Mouse (Mus musculus) myocyte (in vitro differentiated cells): ENCODE results near the gene Exosc1. TPM values are rescaled to one million over a fixed set of nuclear protein-coding genes. Genes with fewer than 3 reads are reported as not detected.

ENCODE experiments used
- H3K27me3 ChIP-seq: one replicate; pipeline ENCODE4 v1.6.1; 2011; ENCODE audit not compliant: control insufficient read depth, insufficient read depth, insufficient read length
- H3K36me3 ChIP-seq: one replicate; pipeline ENCODE4 v1.6.1; 2011; ENCODE audit not compliant: control insufficient read depth, insufficient read depth
- H3K4me2 ChIP-seq: one replicate; pipeline ENCODE4 v1.6.1; 2011; ENCODE audit warnings: low read depth, control low read depth
- H3K4me3 ChIP-seq: one replicate; pipeline ENCODE4 v1.5.1; 2011; ENCODE audit warnings: mild to moderate bottlenecking, control low read depth, moderate library complexity
- H3K79me2 ChIP-seq: one replicate; pipeline ENCODE4 v1.6.1; 2011; ENCODE audit not compliant: control insufficient read depth, insufficient read depth
- H3ac ChIP-seq: one replicate; pipeline ENCODE4 v1.6.1; 2011; ENCODE audit not compliant: control insufficient read depth, insufficient read length
- CEBPB ChIP-seq: IDR thresholded peaks from 2 replicates; pipeline ENCODE4 v1.6.1; 2011; ENCODE audit warnings: mild to moderate bottlenecking, moderate library complexity; ENCODE audit not compliant: poor library complexity, insufficient read depth, severe bottlenecking
- E2F4 ChIP-seq: IDR thresholded peaks from one replicate; pipeline ENCODE4 v1.6.1; 2011; ENCODE audit warnings: mild to moderate bottlenecking, control low read depth, moderate library complexity; ENCODE audit not compliant: insufficient read depth
- MAX ChIP-seq: IDR thresholded peaks from one replicate; pipeline ENCODE4 v1.6.1; 2011; ENCODE audit warnings: low read depth, mild to moderate bottlenecking, control low read depth
- MYOD1 ChIP-seq, 3 experiments: IDR thresholded peaks; one replicate each; pipeline ENCODE4 v1.6.1; 2011; ENCODE audit warnings: control low read depth in 2 of 3, low read depth in 2 of 3, mild to moderate bottlenecking in 2 of 3, moderate library complexity in 1 of 3; ENCODE audit not compliant: insufficient read length in 2 of 3, control insufficient read depth in 1 of 3
- MYOG ChIP-seq, 3 experiments: IDR thresholded peaks; one replicate each; pipeline ENCODE4 v1.6.1; 2011; ENCODE audit warnings: control low read depth in 2 of 3, low read depth in 2 of 3, mild to moderate bottlenecking in 2 of 3; ENCODE audit not compliant: insufficient read length in 2 of 3, control insufficient read depth in 1 of 3, insufficient read depth in 1 of 3
- POLR2A ChIP-seq: IDR thresholded peaks from one replicate; pipeline ENCODE4 v1.6.1; 2011; ENCODE audit warnings: low read depth, mild to moderate bottlenecking, control low read depth, moderate library complexity; ENCODE audit not compliant: insufficient read length
- POLR2AphosphoS2 ChIP-seq: IDR thresholded peaks from one replicate; pipeline ENCODE4 v1.6.1; 2011; ENCODE audit warnings: low read depth, control low read depth; ENCODE audit not compliant: insufficient read length
- REST ChIP-seq: IDR thresholded peaks from one replicate; pipeline ENCODE4 v1.6.1; 2011; ENCODE audit warnings: mild to moderate bottlenecking, control low read depth, moderate library complexity; ENCODE audit not compliant: insufficient read depth, insufficient read length
- SRF ChIP-seq: IDR thresholded peaks from one replicate; pipeline ENCODE4 v1.6.1; 2011; ENCODE audit warnings: low read depth; ENCODE audit not compliant: control insufficient read depth, insufficient read length
- TCF12 ChIP-seq: IDR thresholded peaks from one replicate; pipeline ENCODE4 v1.6.1; 2011; ENCODE audit warnings: mild to moderate bottlenecking, control low read depth; ENCODE audit not compliant: poor library complexity, insufficient read depth, severe bottlenecking
- TCF3 ChIP-seq: IDR thresholded peaks from one replicate; pipeline ENCODE4 v1.6.1; 2011; ENCODE audit warnings: low read depth, control low read depth; ENCODE audit not compliant: insufficient read length
- USF1 ChIP-seq: IDR thresholded peaks from one replicate; pipeline ENCODE4 v1.6.1; 2011; ENCODE audit warnings: low read depth, mild to moderate bottlenecking, control low read depth, moderate library complexity
- polyA plus RNA-seq: library from polyadenylated mRNA; unstranded; fragments of >200 nt; fragmentation: generic; extraction: Trizol; gene quantifications from one replicate; pipeline ENCODE4 v1.2.1, GENCODE M21; 2012; ENCODE audit warnings: missing spikeins

The Exosc1 gene
- polyA plus RNA-seq, 1 experiment: 49.4 TPM

DNA sequence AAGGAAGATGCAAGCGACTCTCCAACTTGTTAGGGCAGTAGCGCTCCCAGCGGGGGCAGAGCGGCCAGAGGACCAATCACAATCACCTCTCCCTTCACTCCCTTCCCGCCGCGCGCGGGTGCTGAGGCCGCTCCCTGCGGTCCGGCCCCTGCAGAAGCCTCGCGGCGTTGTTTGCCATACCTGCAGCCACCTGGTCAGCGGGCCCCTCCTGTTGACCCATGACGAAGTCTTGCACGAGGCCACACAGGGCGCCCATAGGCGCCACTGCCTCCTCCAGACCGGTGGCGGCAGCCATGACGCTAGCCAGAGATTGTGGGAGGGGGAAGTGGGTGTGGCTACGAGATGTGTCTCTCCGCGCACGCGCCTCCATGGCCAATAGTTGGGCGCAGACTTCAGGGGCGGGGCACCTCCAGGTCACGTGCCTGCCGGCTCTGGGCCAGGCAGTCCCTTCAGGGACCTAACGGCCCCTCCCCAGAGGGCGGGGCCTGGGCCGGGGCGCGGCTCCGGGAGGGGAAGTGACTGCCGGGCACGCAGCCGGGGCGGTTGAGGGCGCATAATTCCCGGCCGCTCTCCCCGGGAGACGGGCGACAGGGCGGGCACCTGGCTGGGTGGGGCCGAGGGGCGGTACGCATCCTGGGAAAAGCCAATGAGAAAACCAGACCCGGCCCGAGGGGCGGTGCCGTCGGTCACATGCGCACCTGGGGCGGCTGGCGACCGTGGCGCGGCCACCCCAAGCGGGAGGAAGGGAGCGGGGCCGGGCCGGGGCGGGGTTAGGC lies 47.8 kb upstream of the Exosc1 start, which contains the start of gene Mms19:
Gene Mms19 (minus strand): TSS at position 339 of the 776 bp plus-strand sequence.
- peaks cover 3% of the 10 kb centered on the region for H3K36me3 ChIP-seq
- TF ChIP-seq SRF (no peak), CEBPB (no peak), MYOD1 (IDR thresholded peaks at IDR 0.05; ENCODE audit: control insufficient read depth in 1 of 3, insufficient read length in 2 of 3, low read depth in 2 of 3) (peak in 1 of 3 experiments; percentile 6), E2F4 (no peak), MAX (no peak), MYOG (IDR thresholded peaks at IDR 0.05; ENCODE audit: control insufficient read depth in 1 of 3, insufficient read depth in 1 of 3, insufficient read length in 2 of 3, low read depth in 2 of 3) (peak in 1 of 3 experiments; percentile 29), POLR2A (peak; percentile 88), USF1 (peak; percentile 92), POLR2AphosphoS2 (peak; percentile 88), TCF3 (no peak), TCF12 (no peak), REST (no peak)
- peak within 1 kb of the TSS; percentile 84 for H3K4me2 ChIP-seq
- peaks cover 88% of the 10 kb centered on the region for H3K79me2 ChIP-seq
- H3K4me3 ChIP-seq: peak within 1 kb of the TSS; percentile 93
- H3K27me3 ChIP-seq: no peaks in the 10 kb centered on the region
- peak within 1 kb of the TSS; percentile 62 for H3ac ChIP-seq

DNA sequence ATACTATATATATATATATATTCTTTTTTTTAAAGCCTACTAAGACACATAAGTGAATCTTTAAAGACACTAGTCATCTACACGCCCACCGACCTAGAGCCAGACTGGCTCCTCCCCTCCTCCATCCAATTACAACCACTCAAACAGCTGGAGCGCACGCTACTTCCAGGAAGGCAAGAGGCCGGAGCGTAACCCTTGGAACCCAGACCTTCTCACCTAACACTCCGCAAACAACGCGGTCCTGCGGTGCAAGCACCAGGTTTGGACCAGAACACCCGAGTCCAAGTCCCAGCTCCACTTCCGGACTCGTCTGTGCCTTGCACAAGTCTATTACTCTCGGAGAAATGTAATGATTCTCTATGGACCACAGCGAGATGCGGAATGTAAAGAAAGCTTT lies 47.2 kb upstream of the Exosc1 start:
- peak overlapping the region; percentile 62 for H3ac ChIP-seq
- peak in 1 of 3 experiments; percentile 50 for TF ChIP-seq MYOG (IDR thresholded peaks at IDR 0.05; ENCODE audit: control insufficient read depth in 1 of 3, insufficient read depth in 1 of 3, insufficient read length in 2 of 3, low read depth in 2 of 3)
- TF ChIP-seq POLR2AphosphoS2: no peak
- TF ChIP-seq E2F4: no peak
- TF ChIP-seq MAX: no peak
- TF ChIP-seq POLR2A: peak; percentile 42
- TF ChIP-seq MYOD1 (IDR thresholded peaks at IDR 0.05; ENCODE audit: control insufficient read depth in 1 of 3, insufficient read length in 2 of 3, low read depth in 2 of 3): peak in 1 of 3 experiments; percentile 24
- TF ChIP-seq TCF12: no peak
- no peak for TF ChIP-seq CEBPB
- no peak for TF ChIP-seq SRF
- TF ChIP-seq TCF3: no peak
- TF ChIP-seq USF1: no peak
- TF ChIP-seq REST: no peak

DNA sequence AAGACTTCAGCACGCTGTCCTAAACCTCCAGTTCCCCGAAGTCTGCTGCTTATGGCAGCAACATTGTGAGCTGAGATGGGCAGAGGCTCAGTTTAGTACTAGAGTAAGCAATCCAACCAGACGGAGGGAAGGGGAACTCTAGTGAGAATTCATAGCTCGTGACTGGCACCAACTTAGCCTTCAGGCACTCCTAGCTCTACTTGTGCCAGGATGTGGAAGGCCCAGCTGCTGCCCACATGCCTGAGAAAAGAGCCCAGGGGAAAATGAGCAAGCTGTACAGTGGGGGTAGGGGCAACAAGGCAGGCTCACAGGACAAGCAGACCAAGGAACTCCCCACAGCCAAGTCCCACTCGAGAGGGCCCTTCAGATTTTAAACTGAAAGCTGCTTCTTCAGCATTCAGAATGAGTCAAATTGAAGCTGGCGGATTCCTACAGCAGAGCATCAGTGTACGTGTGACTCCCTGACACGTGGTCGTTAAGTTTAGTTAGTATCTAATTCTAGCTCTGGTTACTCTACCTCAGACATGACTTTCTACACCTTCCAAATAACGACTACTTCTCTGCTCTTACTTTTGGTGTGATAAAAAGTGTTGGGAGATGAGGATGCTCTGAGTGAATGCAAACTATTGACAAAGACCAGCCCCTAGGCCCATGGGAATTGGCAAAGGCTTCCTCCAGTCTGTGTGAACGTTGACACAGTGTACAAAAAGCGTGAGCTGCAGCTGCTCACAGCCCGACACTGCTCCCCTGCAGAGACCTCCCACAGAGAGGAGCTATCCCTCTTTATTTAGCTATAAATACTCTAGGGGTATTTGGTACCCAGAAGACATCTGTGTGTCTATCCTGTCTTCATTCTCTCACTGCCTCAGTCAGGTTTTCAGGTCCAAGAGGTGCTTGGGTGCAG lies 40.9 kb upstream of the Exosc1 start:
- Histone ChIP-seq H3K4me3 (no peak overlapping the region), H3K79me2 (peaks cover 98% of the 10 kb centered on the region), H3ac (no peak overlapping the region), H3K4me2 (no peak overlapping the region), H3K27me3 (no peaks in the 10 kb centered on the region), H3K36me3 (peaks cover 6% of the 10 kb centered on the region)
- TF ChIP-seq POLR2AphosphoS2 (no peak), MYOD1 (IDR thresholded peaks at IDR 0.05; ENCODE audit: control insufficient read depth in 1 of 3, insufficient read length in 2 of 3, low read depth in 2 of 3) (peak in 1 of 3 experiments; percentile 23), MYOG (IDR thresholded peaks at IDR 0.05; ENCODE audit: control insufficient read depth in 1 of 3, insufficient read depth in 1 of 3, insufficient read length in 2 of 3, low read depth in 2 of 3) (peak in 2 of 3 experiments; percentile 21 to 69)

More for the DNA sequence above, 47.2 kb upstream of the Exosc1 start:
- peak overlapping the region; percentile 84 for H3K4me2 ChIP-seq
- no peaks in the 10 kb centered on the region for H3K27me3 ChIP-seq
- H3K79me2 ChIP-seq: peaks cover 88% of the 10 kb centered on the region
- H3K36me3 ChIP-seq: no peaks in the 10 kb centered on the region
- H3K4me3 ChIP-seq: peak overlapping the region; percentile 93

DNA sequence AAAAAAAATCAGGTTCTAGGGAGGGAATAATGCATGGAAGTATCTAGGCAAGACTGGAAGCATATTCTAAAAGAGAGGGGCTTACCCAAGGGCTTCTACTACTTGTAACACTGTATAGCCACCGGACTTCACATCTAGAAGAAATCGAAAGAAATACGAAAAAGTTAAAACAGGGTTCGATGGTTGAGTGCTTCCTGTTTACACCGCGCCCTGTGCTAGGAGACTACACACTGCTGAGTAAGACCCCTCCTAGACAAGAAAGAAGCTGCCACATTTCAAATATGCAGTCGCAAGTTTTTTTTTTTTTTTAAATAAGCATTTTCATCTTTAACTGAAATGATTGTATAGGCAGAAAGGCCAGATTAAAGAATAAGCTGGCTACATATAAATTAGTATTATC lies 36.4 kb upstream of the Exosc1 start:
- H3K27me3 ChIP-seq: no peaks in the 10 kb centered on the region
- TF ChIP-seq CEBPB (no peak), TCF3 (no peak), MAX (no peak), MYOD1 (IDR thresholded peaks at IDR 0.05; ENCODE audit: control insufficient read depth in 1 of 3, insufficient read length in 2 of 3, low read depth in 2 of 3) (no peak), POLR2A (no peak), USF1 (no peak), E2F4 (no peak)

More for the DNA sequence above, 36.4 kb upstream of the Exosc1 start:
- no peak overlapping the region for H3ac ChIP-seq
- H3K36me3 ChIP-seq: peaks cover 36% of the 10 kb centered on the region
- H3K4me2 ChIP-seq: no peak overlapping the region
- peaks cover 54% of the 10 kb centered on the region for H3K79me2 ChIP-seq
- no peak overlapping the region for H3K4me3 ChIP-seq
